Mouse (Mus musculus) adrenal gland, postnatal 36 days (tissue): ENCODE data around the gene Ezh1. TPM values are rescaled to one million over a fixed set of nuclear protein-coding genes. Genes with fewer than 3 reads are reported as not detected.

Experiments
- DNase-seq, 2 experiments: peaks; one replicate each; pipeline ENCODE4 v3.0.0; 2021; ENCODE audit warnings: mixed read lengths in 1 of 2
- total RNA-seq, 2 experiments: library from RNA; stranded (reverse); gene quantifications; 2 replicates each; pipeline ENCODE4 v1.2.3; 2021

Ezh1 gene
- total RNA-seq, 2 experiments from 2014 or later, result 30.0 to 37.7 TPM

GRCm38 (mm10) chr11:101247521-101248030, 21.3 kb upstream of the Ezh1 start:
- DNase-seq, result no peak

DNA sequence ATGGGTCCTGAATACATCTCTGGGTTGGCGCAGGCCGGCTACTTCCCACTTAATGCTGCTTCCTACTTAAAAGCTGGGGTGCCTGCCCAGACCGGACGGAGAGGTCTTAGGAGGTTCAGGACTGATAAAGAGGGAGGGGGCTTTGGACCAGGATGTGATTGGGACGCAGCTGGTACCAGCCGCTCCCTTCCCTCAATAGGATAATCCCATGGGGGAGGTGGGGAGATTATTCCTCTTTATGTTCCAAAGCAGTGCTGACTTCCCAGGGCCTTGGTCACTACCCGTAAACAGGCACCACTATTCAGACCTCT, 20.4 kb upstream of the Ezh1 start:
- DNase-seq, result peak in 1 of 2 experiments; percentile 26

DNA sequence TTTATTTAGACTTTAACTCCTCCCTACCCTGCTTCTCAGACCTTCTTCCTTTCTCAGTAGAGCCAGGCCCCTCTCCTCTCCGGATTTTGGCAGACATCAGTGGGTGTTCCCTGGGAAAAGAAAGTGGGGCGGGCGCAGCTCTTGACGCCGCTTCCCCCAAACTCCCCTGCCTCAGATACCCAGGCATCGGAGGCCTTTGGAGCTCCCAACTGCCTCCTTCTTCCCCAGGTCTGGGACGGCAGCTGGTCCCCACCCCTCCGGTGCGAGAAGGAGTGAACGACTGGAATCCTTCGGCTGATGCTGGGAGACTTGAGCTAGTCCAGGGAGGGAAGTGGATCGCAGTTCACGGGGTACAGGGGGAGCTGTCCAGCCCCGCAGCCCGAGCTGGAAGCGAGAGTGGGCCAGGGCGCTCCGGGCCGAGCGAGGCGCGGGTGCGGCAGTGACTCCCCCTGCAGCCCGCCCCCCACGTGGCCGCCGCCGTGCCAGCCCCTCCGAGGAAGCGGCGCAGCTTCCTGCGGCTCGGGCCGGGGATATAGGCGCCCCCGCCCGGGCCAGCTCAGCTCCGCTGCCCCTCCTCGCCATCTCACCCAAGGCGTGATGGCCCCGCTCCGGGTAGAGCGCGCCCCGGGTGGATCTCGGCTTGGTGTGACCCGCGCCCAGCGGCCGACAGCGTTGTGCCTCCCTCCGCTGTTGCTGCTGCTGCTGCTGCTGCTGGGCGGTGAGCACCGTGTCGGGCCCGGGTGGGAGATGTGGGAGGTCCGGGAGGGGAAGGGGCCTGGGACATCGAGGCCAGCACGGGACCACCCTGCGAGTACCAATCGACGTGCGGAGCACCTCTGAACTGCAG, 19.8 kb upstream of the Ezh1 start, which contains the start of gene Ramp2:
Ramp2 (plus strand) TSS at position 174 of the 847 bp plus-strand sequence.
- DNase-seq, result peak; percentile 70 to 79

- peak in 1 of 2 experiments; percentile 30 for DNase-seq
Measured at GRCm38 (mm10) chr11:101245071-101245470, 18.8 kb upstream of the Ezh1 start.

DNA sequence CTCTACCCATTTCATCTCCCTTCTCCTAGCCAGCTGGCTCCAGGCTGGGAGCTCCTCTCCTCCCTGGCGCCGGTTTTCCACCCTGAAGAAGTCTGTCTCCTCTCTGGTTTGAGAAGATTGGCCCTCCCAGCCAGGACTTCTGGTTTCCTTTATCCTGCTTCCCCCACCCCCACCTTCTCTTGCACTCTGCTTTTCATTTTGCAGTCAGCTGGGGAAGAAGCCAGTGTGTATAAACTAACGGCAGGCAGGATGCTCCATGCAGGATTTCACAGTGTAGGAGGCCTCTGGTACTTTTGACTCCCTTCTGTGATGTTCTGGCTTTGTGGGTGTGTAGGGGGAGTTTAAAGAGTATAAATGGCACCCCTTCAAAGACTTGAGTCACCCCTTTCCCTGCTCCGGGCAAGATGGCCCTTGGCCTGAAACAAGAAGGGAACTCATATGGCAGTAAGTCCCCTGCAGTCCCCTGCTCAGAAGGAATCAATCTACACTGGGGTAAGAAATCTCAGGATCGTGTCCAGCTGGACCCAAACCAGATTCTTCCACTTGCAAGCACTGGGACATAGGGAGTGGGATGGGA, 11.9 kb upstream of the Ezh1 start:
- DNase-seq, result no peak

- no peak for DNase-seq
Measured at GRCm38 (mm10) chr11:101236782-101237181, 10.5 kb upstream of the Ezh1 start.

DNA sequence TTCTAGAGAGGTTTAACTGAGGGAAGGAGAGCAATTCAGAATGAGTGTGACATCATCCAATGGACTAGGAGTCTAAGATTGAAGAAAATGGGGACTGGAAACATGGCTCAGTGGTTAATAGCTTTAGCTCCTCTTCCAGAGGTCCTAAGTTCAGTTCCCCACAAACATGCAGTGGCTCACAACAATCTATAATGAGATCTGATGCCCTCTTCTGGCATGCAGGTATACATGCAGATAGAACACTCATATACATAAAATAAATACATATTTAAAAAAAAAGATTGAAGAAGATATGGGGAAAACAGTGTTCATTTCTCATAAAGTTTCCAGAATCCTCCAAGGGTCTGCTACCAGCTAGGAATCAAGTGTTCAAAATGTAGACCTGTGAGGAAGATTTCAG, 9.2 kb upstream of the Ezh1 start:
- no peak for DNase-seq

GRCm38 (mm10) chr11:101234124-101234523, 7.9 kb upstream of the Ezh1 start:
- DNase-seq, result no peak

DNA sequence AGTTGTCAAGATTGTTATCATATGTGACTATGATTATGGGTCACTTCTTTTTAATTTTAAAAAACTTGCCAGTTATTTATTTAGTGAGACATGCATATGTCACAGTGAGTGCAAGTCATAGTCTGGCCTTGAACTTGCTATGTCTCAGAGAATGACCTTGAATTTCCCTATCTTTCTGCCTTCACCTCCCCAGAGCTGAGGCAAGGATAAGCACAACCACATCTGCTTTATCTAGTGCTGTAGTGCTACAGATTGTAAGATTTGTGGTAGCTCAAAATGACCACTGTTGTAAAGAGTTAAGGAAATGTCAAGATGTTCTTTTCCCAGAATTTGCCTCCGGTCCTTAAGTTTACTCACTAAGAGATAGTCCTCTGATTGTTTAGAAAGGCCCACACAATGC, 7.0 kb upstream of the Ezh1 start:
- no peak for DNase-seq

GRCm38 (mm10) chr11:101232010-101232839, 6.0 kb upstream of the Ezh1 start:
- DNase-seq, result peak in 1 of 2 experiments; percentile 27

DNA sequence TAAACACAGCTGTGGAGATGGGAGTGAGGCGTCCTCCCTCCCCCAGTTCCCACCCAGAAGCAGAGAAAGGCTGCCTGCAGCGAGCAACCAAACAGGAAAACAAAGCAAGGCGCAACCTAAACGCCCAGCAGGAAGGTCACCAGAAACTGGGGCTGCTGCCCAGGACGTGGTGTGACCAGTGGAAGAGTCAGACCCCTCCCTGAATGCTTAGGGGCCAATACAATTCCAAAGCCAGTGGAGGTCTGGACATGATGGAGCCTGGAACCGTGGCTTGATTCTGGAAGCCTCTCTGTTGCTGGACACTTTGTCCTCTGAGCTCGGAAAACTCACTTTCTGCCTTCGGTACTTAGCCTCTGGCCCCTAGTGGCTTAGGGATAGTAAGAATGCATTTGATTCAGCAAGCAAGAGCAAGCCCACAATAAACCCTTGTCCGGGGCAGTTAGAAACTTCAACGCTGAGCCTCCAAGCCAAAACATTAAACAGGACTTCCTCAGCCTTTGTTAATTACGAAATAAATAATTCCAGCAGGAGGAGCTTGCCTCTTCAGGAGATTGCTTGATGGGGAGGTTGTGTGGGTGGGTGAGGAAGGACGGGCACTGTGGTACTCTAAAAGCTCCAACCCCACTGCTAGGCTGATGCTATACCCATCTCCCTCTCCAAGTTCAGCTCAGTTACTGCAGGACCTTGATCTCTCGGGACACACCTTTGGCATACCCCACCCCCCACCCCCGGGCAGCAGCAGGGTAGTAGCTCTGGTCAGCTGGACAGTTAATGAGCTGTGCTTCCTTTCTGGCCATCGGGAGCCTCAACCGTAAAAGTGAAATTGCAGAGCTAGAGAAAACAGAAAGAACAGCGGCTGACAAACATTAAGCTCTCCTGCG, 5.0 kb upstream of the Ezh1 start:
- peak; percentile 42 to 56 for DNase-seq

- no peak for DNase-seq
Measured at GRCm38 (mm10) chr11:101230526-101230925, 4.3 kb upstream of the Ezh1 start.

GRCm38 (mm10) chr11:101230061-101230511, 3.8 kb upstream of the Ezh1 start:
- peak in 1 of 2 experiments; percentile 30 for DNase-seq

- DNase-seq, result peak; percentile 68 to 78
Measured at GRCm38 (mm10) chr11:101229361-101229900, 3.2 kb upstream of the Ezh1 start.

DNA sequence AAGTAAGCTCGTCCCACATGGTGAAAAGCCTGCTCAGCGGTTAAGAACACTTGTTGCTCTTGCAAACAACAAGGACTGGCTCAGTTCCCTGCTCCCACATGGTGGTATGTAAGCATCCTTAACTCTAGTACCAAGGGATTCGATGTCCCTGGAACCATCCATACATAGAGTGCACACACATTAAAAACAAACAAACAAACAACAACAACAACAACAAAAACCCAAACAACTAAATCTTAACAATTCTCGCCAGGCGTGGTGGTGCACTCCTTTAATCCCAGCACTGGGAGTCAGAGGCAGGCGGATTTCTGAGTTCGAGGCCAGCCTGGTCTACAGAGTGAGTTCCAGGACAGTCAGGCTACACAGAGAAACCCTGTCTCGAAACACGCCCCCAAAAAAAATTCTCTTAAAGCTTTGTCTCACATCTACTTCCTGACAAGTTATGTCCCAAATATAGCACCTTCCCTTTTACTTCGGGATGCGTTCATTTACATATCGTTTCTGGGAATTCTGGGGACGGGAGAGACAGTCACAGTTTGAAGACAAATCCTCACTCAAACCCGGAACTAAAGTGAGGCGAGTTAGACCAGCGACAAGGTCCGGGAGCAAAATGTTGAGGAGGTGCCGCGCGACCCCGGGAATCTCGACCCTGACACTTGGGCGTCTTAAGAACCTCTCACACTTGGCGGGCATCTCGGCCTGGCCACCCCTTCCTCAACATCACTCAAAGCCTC, 765 bp downstream of the Ezh1 start:
- DNase-seq, result peak in 1 of 2 experiments; percentile 20

DNA sequence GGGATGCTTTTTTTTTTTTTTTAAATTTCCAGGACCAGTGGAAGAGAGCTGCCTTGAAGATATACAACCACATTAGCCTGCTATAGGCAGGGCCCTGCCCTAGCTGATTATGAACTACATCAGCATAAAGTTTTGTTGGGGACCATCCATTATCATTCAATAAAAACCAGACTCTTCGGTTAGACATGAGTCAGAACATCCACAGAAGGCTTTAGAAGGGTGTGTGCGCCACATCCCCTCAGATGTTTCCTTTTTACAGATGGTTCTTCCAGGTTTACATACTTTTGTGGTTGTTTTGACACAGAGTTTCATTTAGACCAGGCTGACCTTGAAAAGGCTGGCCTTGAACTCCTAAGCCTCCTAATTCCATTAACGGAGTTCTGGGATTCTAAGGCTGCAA, 1.9 kb downstream of the Ezh1 start:
- DNase-seq, result no peak

- no peak for DNase-seq
Measured at GRCm38 (mm10) chr11:101221306-101221986, 4.8 kb downstream of the Ezh1 start.

GRCm38 (mm10) chr11:101220853-101221252, 5.4 kb downstream of the Ezh1 start:
- no peak for DNase-seq

DNA sequence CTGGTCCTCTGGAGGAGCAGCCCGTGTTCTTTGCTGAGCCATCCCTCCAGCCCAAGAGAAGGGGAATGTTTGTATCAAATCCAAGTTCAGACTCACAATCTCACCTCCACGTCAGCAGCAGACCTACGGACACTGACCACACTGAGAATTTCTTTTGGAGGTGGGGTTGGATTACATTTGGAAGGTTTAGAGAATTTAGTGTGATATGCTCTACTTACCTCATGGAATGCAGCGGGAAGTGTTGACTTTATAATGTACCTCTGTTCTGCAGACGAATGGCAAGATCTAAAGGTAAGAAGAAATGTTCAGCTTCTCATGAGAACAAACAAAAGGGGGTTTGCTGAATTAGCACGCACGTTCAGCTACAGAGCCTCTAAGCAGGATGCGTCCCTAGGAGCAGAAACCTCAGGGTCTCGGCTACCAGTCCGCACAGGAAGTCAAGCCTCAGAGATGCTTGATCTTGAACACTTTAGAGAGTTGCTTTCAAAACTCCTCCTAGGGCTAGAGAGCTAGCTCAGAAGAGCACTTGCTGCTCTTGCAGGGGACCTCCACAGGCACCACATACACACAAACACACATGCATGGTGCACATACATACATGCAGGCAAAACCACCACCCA, 7.7 kb downstream of the Ezh1 start:
- DNase-seq, result no peak
